Mouse (Mus musculus): ENCODE measurements around the gene Trpm4. TPM values are rescaled to one million over a fixed set of nuclear protein-coding genes. Genes with fewer than 3 reads are reported as not detected.

Gene Trpm4
- polyA plus RNA-seq (2016; fragmentation: Nextera tagmentation; extraction: Ambion mirVana): 11.5 and 14.7 TPM in 2 replicates

GRCm38 (mm10) chr7:45333431-45333982 is at the start of gene Trpm4:
Gene Trpm4, minus strand, starts transcription at chr7:45333780.
- ATAC-seq (ENCODE audit: low FRiP score): peak; percentile 41
- 2% methylated on average over 38 of the region's 38 CpGs for WGBS
- Histone ChIP-seq H3K4me3 (peak within 1 kb of the TSS; percentile 61), H3K4me2 (replicated peaks) (peak within 1 kb of the TSS; percentile 89), H3K9me3 (replicated peaks) (no peaks in the 10 kb centered on the region), H3K27ac (peak within 1 kb of the TSS; percentile 49; the same call in 1 of the 2 replicates), H3K4me1 (peaks cover 30% of the 10 kb centered on the region), H3K36me3 (no peaks in the 10 kb centered on the region), H3K9ac (peak within 1 kb of the TSS; percentile 76), H3K27me3 (peaks cover 28% of the 10 kb centered on the region)

GRCm38 (mm10) chr7:45376057-45376456 is 42.5 kb upstream of the Trpm4 start:
- no peak overlapping the region for H3K4me3 ChIP-seq
- H3K36me3 ChIP-seq: peaks cover 85% of the 10 kb centered on the region
- 92% methylated on average over 1 of the region's 1 CpGs for WGBS
- H3K27ac ChIP-seq: no peak overlapping the region
- ATAC-seq (ENCODE audit: low FRiP score): no peak
- H3K4me2 ChIP-seq (replicated peaks): no peak overlapping the region
- no peaks in the 10 kb centered on the region for H3K27me3 ChIP-seq
- H3K9ac ChIP-seq: no peak overlapping the region
- no peaks in the 10 kb centered on the region for H3K9me3 ChIP-seq (replicated peaks)
- no peaks in the 10 kb centered on the region for H3K4me1 ChIP-seq

DNA sequence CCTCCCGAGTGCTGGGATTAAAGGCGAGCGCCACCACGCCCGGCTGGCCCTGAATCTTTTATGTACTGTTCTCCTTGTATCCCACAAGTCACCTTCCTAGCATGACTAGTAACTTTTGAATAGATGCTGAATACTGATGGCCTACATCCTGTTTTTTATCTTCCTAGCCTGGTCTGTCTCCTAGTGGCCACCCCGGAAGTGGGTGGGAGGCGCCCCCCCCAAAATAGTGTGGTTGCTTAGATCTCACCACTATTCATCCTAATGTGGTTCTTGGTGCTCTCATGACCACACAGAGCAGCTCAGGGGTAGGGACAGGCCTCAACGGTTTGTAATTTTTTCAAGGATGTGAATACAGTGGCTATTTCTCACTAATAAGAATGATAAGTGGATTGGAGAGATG is 41.0 kb upstream of the Trpm4 start:
- Histone ChIP-seq H3K4me1 (peaks cover 14% of the 10 kb centered on the region), H3K9ac (no peak overlapping the region), H3K4me3 (no peak overlapping the region), H3K27ac (no peak overlapping the region), H3K27me3 (peaks cover 7% of the 10 kb centered on the region), H3K36me3 (peaks cover 71% of the 10 kb centered on the region), H3K4me2 (replicated peaks) (no peak overlapping the region), H3K9me3 (replicated peaks) (no peaks in the 10 kb centered on the region)
- ATAC-seq (ENCODE audit: low FRiP score): no peak
- 94% methylated on average over 8 of the region's 8 CpGs for WGBS

GRCm38 (mm10) chr7:45372371-45372770 is 38.8 kb upstream of the Trpm4 start:
- 91% methylated on average over 5 of the region's 5 CpGs for WGBS
- Histone ChIP-seq H3K4me1 (peaks cover 26% of the 10 kb centered on the region), H3K36me3 (peaks cover 49% of the 10 kb centered on the region)

DNA sequence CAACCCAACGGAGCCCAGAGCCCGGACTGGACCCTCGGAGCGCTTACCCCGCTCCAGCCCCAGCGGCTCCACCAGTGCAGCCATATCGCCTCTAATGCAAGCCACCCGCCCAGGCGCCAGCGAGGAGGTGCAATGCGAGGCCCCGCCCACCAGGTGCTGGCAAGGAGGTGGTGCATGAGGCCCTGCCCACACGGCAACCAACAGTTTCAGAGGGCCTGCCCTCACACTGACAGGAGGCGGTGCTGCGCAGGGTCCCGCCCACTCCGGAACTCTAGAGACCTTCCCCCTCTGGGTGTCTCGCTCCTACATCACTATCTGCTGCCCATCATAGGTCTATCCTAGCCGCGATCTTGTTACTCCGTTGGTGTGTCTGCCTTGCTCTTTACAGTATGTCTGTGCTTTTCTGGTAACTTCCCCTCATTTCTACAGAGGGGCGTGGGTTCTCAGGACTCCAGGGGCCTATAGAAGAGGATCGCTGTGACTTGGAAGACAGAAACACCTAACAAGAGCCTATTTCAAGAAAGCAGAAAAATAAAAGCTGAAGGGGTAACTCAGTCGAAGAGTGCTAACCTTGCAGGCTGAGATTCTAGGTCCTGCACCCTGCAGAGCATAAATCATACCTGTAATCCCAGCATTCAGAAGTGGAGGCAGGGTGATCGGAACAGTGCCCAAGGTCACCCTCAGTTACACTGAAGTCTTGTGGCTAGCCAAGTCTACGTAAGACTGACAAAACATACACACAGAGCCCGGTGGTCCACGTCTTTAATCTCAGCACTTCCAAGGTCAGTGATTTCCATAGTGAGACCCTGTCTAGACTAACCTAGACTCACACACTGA is 37.1 kb upstream of the Trpm4 start, which contains the start of gene Lin7b:
Gene Lin7b, minus strand, starts transcription at position 109 of the 837 bp plus-strand sequence.
- ATAC-seq (ENCODE audit: low FRiP score): peak; percentile 30
- peaks cover 30% of the 10 kb centered on the region for H3K27me3 ChIP-seq
- H3K4me1 ChIP-seq: peaks cover 33% of the 10 kb centered on the region
- H3K4me3 ChIP-seq: peak within 1 kb of the TSS; percentile 45
- H3K9ac ChIP-seq: peak within 1 kb of the TSS; percentile 71
- peak within 1 kb of the TSS; percentile 95 for H3K4me2 ChIP-seq (replicated peaks)
- WGBS: 12% methylated on average over 28 of the region's 28 CpGs
- H3K27ac ChIP-seq: no peak within 1 kb of the TSS
- no peaks in the 10 kb centered on the region for H3K9me3 ChIP-seq (replicated peaks)
- peaks cover 32% of the 10 kb centered on the region for H3K36me3 ChIP-seq

More at GRCm38 (mm10) chr7:45372371-45372770, 38.8 kb upstream of the Trpm4 start:
- no peaks in the 10 kb centered on the region for H3K9me3 ChIP-seq (replicated peaks)
- peaks cover 25% of the 10 kb centered on the region for H3K27me3 ChIP-seq
- H3K4me3 ChIP-seq: no peak overlapping the region
- no peak overlapping the region for H3K9ac ChIP-seq
- ATAC-seq (ENCODE audit: low FRiP score): no peak
- no peak overlapping the region for H3K27ac ChIP-seq
- H3K4me2 ChIP-seq (replicated peaks): no peak overlapping the region

DNA sequence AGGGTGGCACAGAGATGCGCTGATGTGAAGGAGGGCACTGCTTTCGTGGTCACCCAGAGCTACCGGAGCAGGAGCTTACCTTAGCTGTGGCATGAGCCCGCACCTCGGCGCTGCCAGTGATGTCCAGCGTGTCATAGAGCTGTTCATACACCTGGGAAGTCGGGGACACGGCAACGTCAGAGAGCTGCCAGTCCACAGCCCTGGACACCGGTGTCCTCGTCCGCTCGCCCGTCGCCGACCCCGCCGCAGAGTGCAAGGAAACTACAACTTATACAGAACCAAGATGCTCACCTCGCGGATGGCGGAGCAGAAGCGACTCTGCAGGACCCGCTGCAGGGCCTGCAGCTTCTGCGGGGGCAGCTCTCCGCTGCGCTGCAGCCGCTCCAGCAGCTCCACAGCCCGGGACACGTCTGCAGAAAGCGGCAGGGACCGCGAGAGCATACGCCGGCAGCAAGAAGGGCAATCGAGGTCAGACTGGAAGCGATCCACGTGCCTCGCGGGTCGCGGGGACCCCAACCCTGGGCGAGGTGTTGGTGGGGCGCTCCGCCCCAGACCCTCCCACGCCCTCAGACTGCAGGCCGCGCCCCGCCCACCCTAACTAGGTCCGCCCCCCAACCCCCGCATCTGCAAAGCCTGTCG is 36.4 kb upstream of the Trpm4 start:
- 9% methylated on average over 50 of the region's 52 CpGs for WGBS
- Histone ChIP-seq H3K4me2 (replicated peaks) (peak overlapping the region; percentile 95), H3K4me1 (peaks cover 37% of the 10 kb centered on the region), H3K9me3 (replicated peaks) (no peaks in the 10 kb centered on the region), H3K27me3 (peaks cover 38% of the 10 kb centered on the region), H3K27ac (no peak overlapping the region), H3K4me3 (peak overlapping the region; percentile 45), H3K36me3 (peaks cover 26% of the 10 kb centered on the region), H3K9ac (peak overlapping the region; percentile 71)
- ATAC-seq (ENCODE audit: low FRiP score): no peak

GRCm38 (mm10) chr7:45369022-45369745 is 35.6 kb upstream of the Trpm4 start:
- Histone ChIP-seq H3K9ac (no peak overlapping the region), H3K27me3 (peaks cover 43% of the 10 kb centered on the region), H3K4me3 (peak overlapping the region; percentile 45; the same call in 1 of the 2 replicates), H3K36me3 (peaks cover 20% of the 10 kb centered on the region), H3K27ac (no peak overlapping the region), H3K9me3 (replicated peaks) (no peaks in the 10 kb centered on the region), H3K4me1 (peaks cover 37% of the 10 kb centered on the region), H3K4me2 (replicated peaks) (no peak overlapping the region)
- 72% methylated on average over 16 of the region's 16 CpGs for WGBS
- no peak for ATAC-seq (ENCODE audit: low FRiP score)

GRCm38 (mm10) chr7:45368178-45368577 is 34.6 kb upstream of the Trpm4 start:
- H3K4me3 ChIP-seq: peak overlapping the region; percentile 79
- H3K36me3 ChIP-seq: peaks cover 13% of the 10 kb centered on the region
- peak overlapping the region; percentile 74 for H3K4me2 ChIP-seq (replicated peaks)
- no peak for ATAC-seq (ENCODE audit: low FRiP score)
- H3K9ac ChIP-seq: peak overlapping the region; percentile 76; the same call in 1 of the 2 replicates
- H3K9me3 ChIP-seq (replicated peaks): no peaks in the 10 kb centered on the region
- WGBS: 81% methylated on average over 12 of the region's 15 CpGs
- H3K27ac ChIP-seq: no peak overlapping the region
- H3K27me3 ChIP-seq: peaks cover 53% of the 10 kb centered on the region
- H3K4me1 ChIP-seq: peaks cover 37% of the 10 kb centered on the region

- Histone ChIP-seq H3K27me3 (peaks cover 63% of the 10 kb centered on the region), H3K9ac (peak overlapping the region; percentile 87), H3K36me3 (peaks cover 4% of the 10 kb centered on the region; the same call in 1 of the 2 replicates), H3K27ac (peak overlapping the region; percentile 80), H3K4me2 (replicated peaks) (peak overlapping the region; percentile 74), H3K4me1 (peaks cover 41% of the 10 kb centered on the region), H3K9me3 (replicated peaks) (no peaks in the 10 kb centered on the region), H3K4me3 (peak overlapping the region; percentile 79)
- 1% methylated on average over 68 of the region's 70 CpGs for WGBS
- ATAC-seq (ENCODE audit: low FRiP score): peak; percentile 90
Measured at GRCm38 (mm10) chr7:45367020-45367880, 33.7 kb upstream of the Trpm4 start.

DNA sequence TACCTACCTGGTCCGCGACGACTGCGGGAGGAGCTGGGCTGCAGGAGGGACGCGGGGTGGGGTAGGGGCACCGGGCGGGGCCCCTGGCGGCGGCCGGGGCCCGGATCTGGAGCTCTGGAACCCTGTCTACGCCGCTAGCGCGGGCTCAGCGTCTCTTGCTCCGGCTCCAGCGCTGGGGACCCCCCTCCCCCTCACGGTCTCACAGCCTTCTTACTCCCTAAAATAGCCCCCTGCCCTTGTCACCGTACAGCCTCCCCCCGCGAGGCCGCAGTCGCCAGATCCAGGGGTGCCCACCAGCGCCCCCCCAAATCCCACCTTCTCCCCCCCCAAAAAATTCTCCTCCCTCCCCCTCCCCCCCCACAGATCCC is 33.1 kb upstream of the Trpm4 start, which contains the start of gene Ppfia3:
Gene Ppfia3, minus strand, starts transcription at position 368 of the 368 bp plus-strand sequence.
- 0% methylated on average over 16 of the region's 26 CpGs for WGBS
- ATAC-seq (ENCODE audit: low FRiP score): peak; percentile 55
- H3K9me3 ChIP-seq (replicated peaks): no peaks in the 10 kb centered on the region
- peak within 1 kb of the TSS; percentile 80 for H3K27ac ChIP-seq
- peaks cover 69% of the 10 kb centered on the region for H3K27me3 ChIP-seq
- peaks cover 47% of the 10 kb centered on the region for H3K4me1 ChIP-seq
- peak within 1 kb of the TSS; percentile 79 for H3K4me3 ChIP-seq
- peak within 1 kb of the TSS; percentile 74 for H3K4me2 ChIP-seq (replicated peaks)
- H3K36me3 ChIP-seq: no peaks in the 10 kb centered on the region
- H3K9ac ChIP-seq: peak within 1 kb of the TSS; percentile 87
